Mouse (Mus musculus): ENCODE measurements around the gene Pja2. TPM values are rescaled to one million over a fixed set of nuclear protein-coding genes. Genes with fewer than 3 reads are reported as not detected.

The Pja2 gene
- 213 and 218 TPM in 2 replicates for polyA plus RNA-seq (2015; fragmentation: Nextera tagmentation; extraction: Ambion mirVana)

DNA sequence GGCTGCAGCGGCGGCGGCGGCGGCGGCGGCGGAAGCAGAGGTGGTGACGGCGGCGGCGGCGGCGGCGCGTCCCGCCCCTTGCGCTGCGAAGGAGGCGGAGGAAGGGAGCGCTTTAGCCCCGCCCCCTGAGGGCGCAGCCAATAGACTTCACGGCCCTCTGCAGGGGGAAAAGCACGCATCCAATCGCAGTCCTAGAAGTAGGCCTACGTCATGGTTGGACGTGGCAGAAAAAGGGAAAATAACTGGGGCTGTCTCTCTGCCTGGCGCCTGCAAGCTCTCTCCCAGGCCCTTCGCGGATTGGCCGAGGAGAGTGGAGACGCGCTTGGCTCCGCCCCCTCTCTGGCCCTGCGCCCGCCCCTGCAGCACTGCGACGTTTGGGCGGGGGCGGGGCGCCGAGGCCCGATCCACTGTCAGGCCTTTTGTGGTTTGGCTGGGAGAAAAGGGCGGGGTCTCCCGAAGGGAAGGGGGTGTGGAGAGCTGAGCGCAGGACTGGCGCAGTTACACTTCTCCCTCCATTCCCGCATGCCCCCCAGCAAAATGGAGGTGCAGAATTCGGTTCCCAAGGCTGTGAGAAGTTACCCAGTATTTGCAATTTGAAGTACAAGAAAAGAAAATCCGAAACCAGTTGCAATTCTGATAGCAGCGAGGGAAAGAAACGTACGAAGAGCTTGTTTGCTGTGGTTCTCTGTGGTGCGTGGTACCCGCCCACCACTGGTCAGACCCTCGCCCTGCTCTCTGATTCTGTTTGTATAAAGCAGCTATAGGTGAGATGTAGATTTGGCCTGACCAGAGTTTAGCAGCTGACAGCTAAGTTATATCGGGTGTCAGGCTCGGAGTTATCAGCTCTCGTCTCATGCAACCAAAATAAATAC lies at the start of gene Pja2:
Pja2 (minus strand) TSS at position 19 of the 872 bp plus-strand sequence.
- ATAC-seq, result peak; percentile 100
- Histone ChIP-seq H3K4me1 (ENCODE audit: control insufficient read depth, insufficient read depth, low read depth, low read length) (peaks cover 13% of the 10 kb centered on the region), H3K4me3 (ENCODE audit: low read length) (peak within 1 kb of the TSS; percentile 99), H3K27ac (ENCODE audit: low read depth, low read length) (peak within 1 kb of the TSS; percentile 99), H3K9ac (ENCODE audit: low read depth, low read length) (peak within 1 kb of the TSS; percentile 100), H3K9me3 (ENCODE audit: control insufficient read depth, low read length) (no peaks in the 10 kb centered on the region), H3K4me2 (ENCODE audit: low read length) (peak within 1 kb of the TSS; percentile 68), H3K27me3 (replicated peaks; ENCODE audit: control insufficient read depth, insufficient read depth, low read length) (no peaks in the 10 kb centered on the region), H3K36me3 (ENCODE audit: control insufficient read depth, insufficient read depth, low read length) (no peaks in the 10 kb centered on the region)
- WGBS, result under 1% methylated on average over 54 of the region's 60 CpGs

DNA sequence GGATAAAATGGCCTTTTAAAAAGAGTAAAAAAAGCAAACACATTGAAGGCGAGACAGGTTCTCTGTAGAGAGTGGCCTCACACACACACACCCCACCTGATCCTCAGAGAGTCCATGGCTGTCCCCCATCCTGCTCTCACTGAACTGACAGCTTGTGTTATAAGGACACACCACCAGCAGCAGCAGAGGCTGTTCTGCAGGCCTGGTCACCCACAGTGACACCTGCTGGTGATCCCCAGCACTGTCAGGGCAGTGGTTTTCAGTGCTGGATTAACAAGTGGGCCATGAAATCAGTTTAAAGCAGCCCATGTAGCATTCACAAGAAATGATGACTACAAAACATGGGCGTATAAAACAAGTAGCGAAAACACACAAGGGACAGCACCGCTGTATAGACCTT lies 43.6 kb upstream of the Pja2 start:
- Histone ChIP-seq H3K4me3 (ENCODE audit: low read length) (no peak overlapping the region), H3K9me3 (ENCODE audit: control insufficient read depth, low read length) (no peaks in the 10 kb centered on the region), H3K9ac (ENCODE audit: low read depth, low read length) (no peak overlapping the region), H3K27ac (ENCODE audit: low read depth, low read length) (no peak overlapping the region), H3K36me3 (ENCODE audit: control insufficient read depth, insufficient read depth, low read length) (no peaks in the 10 kb centered on the region), H3K27me3 (replicated peaks; ENCODE audit: control insufficient read depth, insufficient read depth, low read length) (no peaks in the 10 kb centered on the region), H3K4me2 (ENCODE audit: low read length) (no peak overlapping the region), H3K4me1 (ENCODE audit: control insufficient read depth, insufficient read depth, low read depth, low read length) (no peaks in the 10 kb centered on the region)
- ATAC-seq, result peak; percentile 69
- 68% methylated on average over 4 of the region's 4 CpGs for WGBS

DNA sequence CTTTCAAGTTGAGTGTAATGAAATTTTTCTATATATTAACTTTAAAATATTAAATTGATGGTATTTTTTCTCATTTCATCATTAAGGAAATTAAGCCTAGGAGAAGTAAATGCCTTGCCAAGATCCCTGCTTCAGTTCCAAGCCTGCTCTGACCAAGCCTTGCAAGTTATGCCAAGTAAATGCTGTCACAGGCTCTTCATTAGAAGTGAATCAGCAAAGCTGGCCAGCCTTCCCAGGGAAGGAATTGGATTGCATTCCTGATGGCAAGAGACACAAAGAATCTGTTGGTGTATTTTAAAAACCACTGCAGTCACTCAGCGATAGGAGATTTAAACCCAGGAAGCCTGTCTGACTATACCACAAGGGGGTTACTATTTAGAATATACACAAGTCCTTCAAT lies 32.0 kb upstream of the Pja2 start:
- Histone ChIP-seq H3K27ac (ENCODE audit: low read depth, low read length) (no peak overlapping the region), H3K9me3 (ENCODE audit: control insufficient read depth, low read length) (no peaks in the 10 kb centered on the region), H3K36me3 (ENCODE audit: control insufficient read depth, insufficient read depth, low read length) (no peaks in the 10 kb centered on the region), H3K9ac (ENCODE audit: low read depth, low read length) (no peak overlapping the region), H3K4me2 (ENCODE audit: low read length) (no peak overlapping the region), H3K4me3 (ENCODE audit: low read length) (no peak overlapping the region), H3K4me1 (ENCODE audit: control insufficient read depth, insufficient read depth, low read depth, low read length) (no peaks in the 10 kb centered on the region), H3K27me3 (replicated peaks; ENCODE audit: control insufficient read depth, insufficient read depth, low read length) (no peaks in the 10 kb centered on the region)
- WGBS, result 77% methylated on average over 1 of the region's 1 CpGs
- ATAC-seq, result no peak; the same call in 1 of the 2 replicates

DNA sequence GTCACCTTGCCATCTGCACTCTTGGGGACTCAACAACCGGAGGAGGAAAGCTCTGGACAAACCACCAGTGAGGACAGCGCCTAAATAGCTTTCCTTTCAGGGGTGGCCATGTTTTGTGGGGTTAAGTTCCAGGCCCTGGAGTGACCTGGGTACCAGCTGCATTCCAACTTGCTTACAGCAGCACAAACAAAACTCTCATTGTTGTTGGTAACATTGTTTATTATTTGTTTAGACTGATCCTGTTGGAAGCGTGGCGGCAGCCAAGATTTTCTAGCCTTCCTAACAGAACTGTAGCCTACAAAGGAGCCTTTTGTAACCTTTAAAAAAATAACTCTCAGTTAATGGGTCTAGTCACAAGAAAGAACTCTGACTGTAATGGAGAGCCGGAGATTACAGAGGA lies 30.9 kb upstream of the Pja2 start:
- 61% methylated on average over 5 of the region's 5 CpGs for WGBS
- H3K27me3 ChIP-seq (replicated peaks; ENCODE audit: control insufficient read depth, insufficient read depth, low read length), result no peaks in the 10 kb centered on the region
- H3K27ac ChIP-seq (ENCODE audit: low read depth, low read length), result no peak overlapping the region
- H3K4me3 ChIP-seq (ENCODE audit: low read length), result no peak overlapping the region
- no peaks in the 10 kb centered on the region for H3K36me3 ChIP-seq (ENCODE audit: control insufficient read depth, insufficient read depth, low read length)
- H3K4me2 ChIP-seq (ENCODE audit: low read length), result no peak overlapping the region
- H3K9me3 ChIP-seq (ENCODE audit: control insufficient read depth, low read length), result no peaks in the 10 kb centered on the region
- ATAC-seq, result no peak
- H3K4me1 ChIP-seq (ENCODE audit: control insufficient read depth, insufficient read depth, low read depth, low read length), result no peaks in the 10 kb centered on the region
- no peak overlapping the region for H3K9ac ChIP-seq (ENCODE audit: low read depth, low read length)

DNA sequence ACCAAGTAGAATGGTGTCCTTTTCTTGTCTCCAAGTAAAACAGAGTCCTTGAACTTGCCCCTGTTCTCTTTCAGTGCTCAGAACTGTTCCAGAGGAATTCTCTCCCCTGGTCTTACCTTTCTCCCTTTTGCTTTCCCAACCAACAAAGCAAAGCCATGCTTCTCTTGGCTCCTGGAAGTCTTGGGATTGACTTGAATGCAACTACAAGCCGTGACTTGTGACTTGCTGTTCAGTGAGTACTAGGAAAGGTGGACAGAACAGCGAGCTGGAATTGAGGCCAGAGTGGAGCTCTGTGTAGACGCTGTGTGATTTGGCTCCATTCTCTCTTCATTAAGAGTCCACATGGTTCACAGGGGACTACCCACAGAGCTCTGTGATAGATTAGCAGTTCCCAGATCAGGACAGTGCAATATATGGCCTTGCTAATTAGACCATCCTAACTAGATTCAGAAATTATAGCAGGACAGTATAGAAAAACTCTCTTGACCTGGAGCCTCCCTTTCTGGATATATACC lies 30.3 kb upstream of the Pja2 start:
- Histone ChIP-seq H3K4me1 (ENCODE audit: control insufficient read depth, insufficient read depth, low read depth, low read length) (no peaks in the 10 kb centered on the region), H3K27ac (ENCODE audit: low read depth, low read length) (no peak overlapping the region), H3K4me3 (ENCODE audit: low read length) (no peak overlapping the region), H3K9ac (ENCODE audit: low read depth, low read length) (no peak overlapping the region), H3K27me3 (replicated peaks; ENCODE audit: control insufficient read depth, insufficient read depth, low read length) (no peaks in the 10 kb centered on the region), H3K9me3 (ENCODE audit: control insufficient read depth, low read length) (no peaks in the 10 kb centered on the region), H3K4me2 (ENCODE audit: low read length) (no peak overlapping the region), H3K36me3 (ENCODE audit: control insufficient read depth, insufficient read depth, low read length) (no peaks in the 10 kb centered on the region)
- WGBS, result 78% methylated on average over 3 of the region's 3 CpGs
- ATAC-seq, result no peak

DNA sequence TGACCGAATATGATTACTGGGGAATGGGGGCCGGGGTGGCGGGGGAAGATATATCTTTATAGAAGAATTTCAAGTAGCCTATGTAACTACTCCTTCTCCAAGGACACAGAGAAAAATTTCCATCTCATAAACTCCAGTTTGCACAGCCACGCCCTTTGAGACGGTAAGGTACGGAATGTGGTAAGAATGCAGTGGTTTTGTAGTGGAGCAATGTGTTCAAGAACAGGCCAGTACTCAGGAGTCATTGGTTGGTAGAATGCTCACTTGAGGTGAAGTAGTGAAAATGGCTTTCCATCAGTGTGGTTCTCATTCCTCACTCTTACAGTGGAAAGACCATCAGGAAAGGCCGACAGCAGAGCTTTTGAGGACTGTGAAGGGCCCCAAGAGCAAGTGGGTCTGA lies 22.2 kb upstream of the Pja2 start:
- Histone ChIP-seq H3K27me3 (replicated peaks; ENCODE audit: control insufficient read depth, insufficient read depth, low read length) (no peaks in the 10 kb centered on the region), H3K9ac (ENCODE audit: low read depth, low read length) (no peak overlapping the region), H3K4me2 (ENCODE audit: low read length) (no peak overlapping the region), H3K9me3 (ENCODE audit: control insufficient read depth, low read length) (no peaks in the 10 kb centered on the region), H3K27ac (ENCODE audit: low read depth, low read length) (no peak overlapping the region), H3K4me1 (ENCODE audit: control insufficient read depth, insufficient read depth, low read depth, low read length) (no peaks in the 10 kb centered on the region), H3K4me3 (ENCODE audit: low read length) (no peak overlapping the region), H3K36me3 (ENCODE audit: control insufficient read depth, insufficient read depth, low read length) (no peaks in the 10 kb centered on the region)
- no peak for ATAC-seq
- WGBS, result 97% methylated on average over 7 of the region's 7 CpGs

DNA sequence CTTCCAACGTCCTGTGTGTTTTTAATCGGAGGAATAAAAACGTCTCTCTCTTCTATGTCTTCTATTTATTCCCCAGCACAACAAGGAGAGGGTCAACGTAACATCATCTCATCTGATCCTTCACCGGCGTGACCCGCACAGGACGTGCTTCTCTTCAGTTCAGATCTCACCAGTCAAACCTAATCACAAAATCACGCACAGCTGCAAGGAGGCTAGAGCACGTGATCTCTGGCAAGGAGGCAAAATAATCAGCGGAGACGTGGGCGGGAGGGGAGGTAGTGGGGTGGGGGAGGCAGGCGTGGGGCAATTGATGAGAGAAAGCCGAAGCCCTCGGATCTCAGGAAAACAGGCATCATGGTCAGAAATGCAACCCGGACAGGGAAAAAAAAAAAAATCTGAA lies 14.4 kb upstream of the Pja2 start:
- Histone ChIP-seq H3K9ac (ENCODE audit: low read depth, low read length) (no peak overlapping the region), H3K4me2 (ENCODE audit: low read length) (peak overlapping the region; percentile 43), H3K27ac (ENCODE audit: low read depth, low read length) (no peak overlapping the region), H3K9me3 (ENCODE audit: control insufficient read depth, low read length) (no peaks in the 10 kb centered on the region), H3K36me3 (ENCODE audit: control insufficient read depth, insufficient read depth, low read length) (no peaks in the 10 kb centered on the region), H3K27me3 (replicated peaks; ENCODE audit: control insufficient read depth, insufficient read depth, low read length) (no peaks in the 10 kb centered on the region), H3K4me3 (ENCODE audit: low read length) (no peak overlapping the region), H3K4me1 (ENCODE audit: control insufficient read depth, insufficient read depth, low read depth, low read length) (no peaks in the 10 kb centered on the region)
- 51% methylated on average over 17 of the region's 17 CpGs for WGBS
- no peak for ATAC-seq

DNA sequence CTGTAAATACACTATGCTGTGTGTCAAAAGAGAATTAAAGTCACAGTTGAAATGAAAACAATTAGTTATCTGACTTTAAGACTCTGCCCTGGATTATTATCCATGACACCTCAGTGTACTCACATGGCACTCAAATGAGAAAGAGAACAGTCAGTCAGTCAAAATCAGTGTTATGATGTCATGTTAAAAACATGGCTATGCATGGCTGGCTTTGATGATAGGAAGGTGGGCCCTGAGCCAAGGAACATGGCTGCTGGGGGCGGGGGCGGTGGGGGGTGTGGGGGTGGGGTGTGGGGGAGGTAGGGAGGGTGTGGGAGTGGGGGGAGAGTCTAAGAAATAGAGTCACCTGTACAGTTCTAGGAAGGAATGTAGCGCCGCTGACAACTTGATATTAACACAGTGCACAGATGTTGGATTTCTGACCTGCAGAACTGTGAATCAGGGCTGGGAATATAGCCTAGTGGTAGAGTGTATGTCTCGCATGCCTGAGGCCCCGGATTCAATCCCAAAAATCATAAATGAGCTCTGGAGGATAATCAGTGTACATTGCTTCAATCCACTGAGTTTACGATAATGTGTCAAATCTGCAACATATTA lies 13.0 kb upstream of the Pja2 start:
- Histone ChIP-seq H3K9me3 (ENCODE audit: control insufficient read depth, low read length) (no peaks in the 10 kb centered on the region), H3K4me2 (ENCODE audit: low read length) (no peak overlapping the region), H3K9ac (ENCODE audit: low read depth, low read length) (no peak overlapping the region), H3K27me3 (replicated peaks; ENCODE audit: control insufficient read depth, insufficient read depth, low read length) (no peaks in the 10 kb centered on the region), H3K27ac (ENCODE audit: low read depth, low read length) (no peak overlapping the region), H3K36me3 (ENCODE audit: control insufficient read depth, insufficient read depth, low read length) (no peaks in the 10 kb centered on the region), H3K4me1 (ENCODE audit: control insufficient read depth, insufficient read depth, low read depth, low read length) (no peaks in the 10 kb centered on the region), H3K4me3 (ENCODE audit: low read length) (no peak overlapping the region)
- 86% methylated on average over 7 of the region's 7 CpGs for WGBS
- ATAC-seq, result no peak

DNA sequence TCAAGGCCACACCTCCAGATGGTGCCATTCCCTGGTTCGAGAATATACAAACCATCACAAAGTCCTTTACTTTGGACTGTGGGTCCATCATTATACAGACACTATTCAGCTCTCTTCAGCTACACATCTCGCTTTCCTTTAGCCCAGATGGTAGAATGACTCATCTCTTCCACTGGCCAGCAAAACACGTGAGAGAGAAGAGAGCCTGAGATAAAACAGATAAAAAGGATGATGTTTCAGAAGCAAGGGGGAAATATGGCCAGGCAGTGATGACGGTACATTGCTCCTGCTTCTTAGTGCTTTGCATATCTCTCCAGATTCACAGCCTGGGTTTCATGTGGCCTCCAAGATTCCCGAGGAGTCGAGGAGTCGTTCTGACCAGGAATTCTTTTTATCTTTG lies 10.0 kb upstream of the Pja2 start:
- ATAC-seq, result no peak
- H3K27me3 ChIP-seq (replicated peaks; ENCODE audit: control insufficient read depth, insufficient read depth, low read length), result no peaks in the 10 kb centered on the region
- no peak overlapping the region for H3K4me2 ChIP-seq (ENCODE audit: low read length)
- no peaks in the 10 kb centered on the region for H3K9me3 ChIP-seq (ENCODE audit: control insufficient read depth, low read length)
- no peak overlapping the region for H3K9ac ChIP-seq (ENCODE audit: low read depth, low read length)
- no peaks in the 10 kb centered on the region for H3K4me1 ChIP-seq (ENCODE audit: control insufficient read depth, insufficient read depth, low read depth, low read length)
- WGBS, result 83% methylated on average over 7 of the region's 7 CpGs
- H3K27ac ChIP-seq (ENCODE audit: low read depth, low read length), result no peak overlapping the region
- H3K36me3 ChIP-seq (ENCODE audit: control insufficient read depth, insufficient read depth, low read length), result no peaks in the 10 kb centered on the region
- no peak overlapping the region for H3K4me3 ChIP-seq (ENCODE audit: low read length)

Data from hindbrain, embryonic 16.5 days (tissue).